Mouse (Mus musculus): ENCODE results near the gene Usp7. TPM values are rescaled to one million over a fixed set of nuclear protein-coding genes. Genes with fewer than 3 reads are reported as not detected.

Usp7 gene
- polyA plus RNA-seq, 1 experiment from 2014 or later = 15.7 TPM

DNA sequence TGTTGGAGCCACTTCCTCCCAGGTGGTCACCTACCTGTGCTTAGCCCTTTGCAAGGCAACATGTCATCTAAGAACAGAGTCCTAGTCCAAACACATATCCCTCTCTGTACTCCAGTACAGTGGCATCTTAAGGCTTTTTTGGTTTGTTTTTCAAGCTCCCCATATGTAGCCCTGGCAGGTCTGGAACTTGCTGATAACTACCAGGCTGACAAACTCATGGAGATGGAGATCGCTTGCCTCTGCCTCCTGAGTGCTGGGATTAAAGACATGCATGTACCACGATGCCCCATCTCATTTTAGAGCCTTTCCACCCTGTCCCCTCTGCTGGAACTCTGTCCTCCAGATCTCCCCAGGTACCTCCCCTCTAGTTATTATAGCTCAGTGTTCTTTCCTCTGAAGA, 115.9 kb downstream of the Usp7 start:
- H3K4me1 ChIP-seq (replicated peaks; ENCODE audit: control insufficient read depth, insufficient read depth) = no peaks in the 10 kb centered on the region
- no peak overlapping the region for H3K9ac ChIP-seq (ENCODE audit: low read length)
- 83% methylated on average over 2 of the region's 2 CpGs for WGBS
- no peaks in the 10 kb centered on the region for H3K9me3 ChIP-seq (ENCODE audit: control insufficient read depth, low read length)
- H3K27ac ChIP-seq (replicated peaks) = no peak overlapping the region
- no peak for DNase-seq (ENCODE audit: low spot score)
- H3K27me3 ChIP-seq (ENCODE audit: control insufficient read depth, insufficient read depth, low read length) = no peaks in the 10 kb centered on the region
- no peak overlapping the region for H3K4me2 ChIP-seq (replicated peaks; ENCODE audit: low read depth)
- H3K36me3 ChIP-seq (ENCODE audit: control insufficient read depth, insufficient read depth, low read length) = no peaks in the 10 kb centered on the region
- H3K4me3 ChIP-seq (ENCODE audit: low read depth, low read length) = no peak overlapping the region
- TF ChIP-seq EP300 (optimal IDR thresholded peaks at IDR 0.05) = no peak
- TF ChIP-seq CTCF (IDR thresholded peaks at IDR 0.05; ENCODE audit: low read depth) = no peak
- no peak for ATAC-seq (ENCODE audit: low FRiP score, low TSS enrichment)

- Histone ChIP-seq H3K4me3 (ENCODE audit: low read depth, low read length) (no peak overlapping the region), H3K27me3 (ENCODE audit: control insufficient read depth, insufficient read depth, low read length) (no peaks in the 10 kb centered on the region), H3K4me2 (replicated peaks; ENCODE audit: low read depth) (no peak overlapping the region), H3K36me3 (ENCODE audit: control insufficient read depth, insufficient read depth, low read length) (no peaks in the 10 kb centered on the region), H3K27ac (replicated peaks) (no peak overlapping the region), H3K9me3 (ENCODE audit: control insufficient read depth, low read length) (no peaks in the 10 kb centered on the region), H3K9ac (ENCODE audit: low read length) (no peak overlapping the region), H3K4me1 (replicated peaks; ENCODE audit: control insufficient read depth, insufficient read depth) (peaks cover 4% of the 10 kb centered on the region)
- DNase-seq (ENCODE audit: low spot score) (no peak), ATAC-seq (ENCODE audit: low FRiP score, low TSS enrichment) (no peak)
- TF ChIP-seq CTCF (IDR thresholded peaks at IDR 0.05; ENCODE audit: low read depth) (no peak), EP300 (optimal IDR thresholded peaks at IDR 0.05) (no peak)
- WGBS = 79% methylated on average over 8 of the region's 8 CpGs
Observed at GRCm38 (mm10) chr16:8675559-8675958, 116.5 kb downstream of the Usp7 start.

DNA sequence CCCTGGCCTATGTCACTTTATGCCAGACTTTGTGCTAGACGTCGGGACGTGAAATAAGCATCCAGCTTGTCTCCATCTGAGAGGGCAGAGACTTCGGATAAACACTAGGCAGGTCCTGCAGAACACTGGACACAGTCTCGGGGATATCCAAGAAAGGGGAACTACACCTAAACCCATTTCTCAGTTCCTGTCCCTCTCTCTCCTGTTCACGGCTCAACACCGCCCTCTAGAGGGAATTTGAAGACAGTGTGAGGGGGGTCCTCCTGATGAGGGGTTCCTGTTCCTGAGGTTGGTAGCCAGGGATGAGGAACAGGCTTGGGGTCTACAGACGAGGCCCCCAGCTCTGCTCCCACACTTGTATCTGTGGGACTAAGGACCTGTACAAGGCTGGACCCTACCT, 117.9 kb downstream of the Usp7 start:
- H3K9me3 ChIP-seq (ENCODE audit: control insufficient read depth, low read length) = no peaks in the 10 kb centered on the region
- no peaks in the 10 kb centered on the region for H3K36me3 ChIP-seq (ENCODE audit: control insufficient read depth, insufficient read depth, low read length)
- H3K27ac ChIP-seq (replicated peaks) = no peak overlapping the region
- peaks cover 11% of the 10 kb centered on the region for H3K4me1 ChIP-seq (replicated peaks; ENCODE audit: control insufficient read depth, insufficient read depth)
- TF ChIP-seq CTCF (IDR thresholded peaks at IDR 0.05; ENCODE audit: low read depth) = peak; percentile 90
- no peak for TF ChIP-seq EP300 (optimal IDR thresholded peaks at IDR 0.05)
- no peak overlapping the region for H3K9ac ChIP-seq (ENCODE audit: low read length)
- DNase-seq (ENCODE audit: low spot score) = peak; percentile 55
- WGBS = 4% methylated on average over 8 of the region's 8 CpGs
- ATAC-seq (ENCODE audit: low FRiP score, low TSS enrichment) = no peak
- H3K27me3 ChIP-seq (ENCODE audit: control insufficient read depth, insufficient read depth, low read length) = no peaks in the 10 kb centered on the region
- no peak overlapping the region for H3K4me2 ChIP-seq (replicated peaks; ENCODE audit: low read depth)
- no peak overlapping the region for H3K4me3 ChIP-seq (ENCODE audit: low read depth, low read length)

GRCm38 (mm10) chr16:8673343-8673742, 118.8 kb downstream of the Usp7 start:
- Histone ChIP-seq H3K27ac (replicated peaks) (no peak overlapping the region), H3K4me3 (ENCODE audit: low read depth, low read length) (no peak overlapping the region), H3K9ac (ENCODE audit: low read length) (no peak overlapping the region), H3K4me2 (replicated peaks; ENCODE audit: low read depth) (no peak overlapping the region), H3K9me3 (ENCODE audit: control insufficient read depth, low read length) (no peaks in the 10 kb centered on the region), H3K27me3 (ENCODE audit: control insufficient read depth, insufficient read depth, low read length) (no peaks in the 10 kb centered on the region), H3K4me1 (replicated peaks; ENCODE audit: control insufficient read depth, insufficient read depth) (peaks cover 11% of the 10 kb centered on the region), H3K36me3 (ENCODE audit: control insufficient read depth, insufficient read depth, low read length) (no peaks in the 10 kb centered on the region)
- TF ChIP-seq CTCF (IDR thresholded peaks at IDR 0.05; ENCODE audit: low read depth) = no peak
- no peak for TF ChIP-seq EP300 (optimal IDR thresholded peaks at IDR 0.05)
- DNase-seq (ENCODE audit: low spot score) (no peak), ATAC-seq (ENCODE audit: low FRiP score, low TSS enrichment) (no peak)
- WGBS = 69% methylated on average over 6 of the region's 6 CpGs

DNA sequence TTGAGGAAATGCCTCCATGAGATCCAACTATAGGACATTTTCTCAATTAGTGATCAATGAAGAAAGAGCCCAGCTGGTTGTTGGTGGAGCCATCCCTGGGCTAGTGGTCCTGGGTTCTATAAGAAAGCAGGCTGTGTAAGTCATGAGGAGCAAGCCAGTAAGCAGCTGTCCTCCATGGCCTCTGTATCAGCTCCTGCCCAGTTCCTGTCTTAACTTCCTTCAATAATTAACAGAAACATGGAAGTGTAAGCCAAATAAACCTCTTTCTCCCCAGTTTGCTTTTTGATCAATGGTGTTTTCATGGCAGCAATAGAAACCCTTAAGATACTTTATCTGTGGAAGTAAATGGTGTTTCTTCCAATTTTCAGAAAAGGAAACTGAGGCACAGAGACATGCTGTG, 119.3 kb downstream of the Usp7 start:
- Histone ChIP-seq H3K4me1 (replicated peaks; ENCODE audit: control insufficient read depth, insufficient read depth) (peaks cover 11% of the 10 kb centered on the region), H3K9me3 (ENCODE audit: control insufficient read depth, low read length) (no peaks in the 10 kb centered on the region), H3K36me3 (ENCODE audit: control insufficient read depth, insufficient read depth, low read length) (no peaks in the 10 kb centered on the region), H3K4me3 (ENCODE audit: low read depth, low read length) (no peak overlapping the region), H3K4me2 (replicated peaks; ENCODE audit: low read depth) (no peak overlapping the region), H3K27me3 (ENCODE audit: control insufficient read depth, insufficient read depth, low read length) (no peaks in the 10 kb centered on the region), H3K9ac (ENCODE audit: low read length) (no peak overlapping the region), H3K27ac (replicated peaks) (no peak overlapping the region)
- no peak for TF ChIP-seq EP300 (optimal IDR thresholded peaks at IDR 0.05)
- no peak for TF ChIP-seq CTCF (IDR thresholded peaks at IDR 0.05; ENCODE audit: low read depth)
- ATAC-seq (ENCODE audit: low FRiP score, low TSS enrichment) (no peak), DNase-seq (ENCODE audit: low spot score) (no peak)

DNA sequence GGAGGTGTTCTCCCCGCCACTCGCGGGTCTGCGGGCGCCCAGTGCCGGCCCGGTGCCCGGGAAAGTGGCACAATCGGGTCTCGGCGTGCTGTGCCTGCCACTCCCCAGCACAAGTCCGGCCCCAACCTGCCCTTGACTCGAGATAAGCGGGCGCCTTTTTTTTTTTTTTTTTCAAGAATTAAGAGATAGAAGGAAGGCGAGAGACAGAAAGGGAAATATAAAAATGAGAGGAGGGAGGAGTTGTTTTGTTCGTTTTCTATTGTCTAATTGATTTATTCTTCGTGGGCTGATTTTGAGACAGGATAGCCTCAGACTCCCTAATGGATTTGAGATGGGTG, 119.8 kb downstream of the Usp7 start:
- Histone ChIP-seq H3K36me3 (ENCODE audit: control insufficient read depth, insufficient read depth, low read length) (no peaks in the 10 kb centered on the region), H3K9me3 (ENCODE audit: control insufficient read depth, low read length) (no peaks in the 10 kb centered on the region), H3K4me2 (replicated peaks; ENCODE audit: low read depth) (peak overlapping the region; percentile 82), H3K27me3 (ENCODE audit: control insufficient read depth, insufficient read depth, low read length) (no peaks in the 10 kb centered on the region), H3K9ac (ENCODE audit: low read length) (peak overlapping the region; percentile 68), H3K4me1 (replicated peaks; ENCODE audit: control insufficient read depth, insufficient read depth) (peaks cover 16% of the 10 kb centered on the region), H3K27ac (replicated peaks) (peak overlapping the region; percentile 90), H3K4me3 (ENCODE audit: low read depth, low read length) (peak overlapping the region; percentile 66)
- TF ChIP-seq CTCF (IDR thresholded peaks at IDR 0.05; ENCODE audit: low read depth) = no peak
- TF ChIP-seq EP300 (optimal IDR thresholded peaks at IDR 0.05) = no peak
- no peak for ATAC-seq (ENCODE audit: low FRiP score, low TSS enrichment)
- WGBS = under 1% methylated on average over 18 of the region's 18 CpGs
- no peak for DNase-seq (ENCODE audit: low spot score)
